Mouse (Mus musculus): ENCODE measurements around the gene Pvr. TPM values are rescaled to one million over a fixed set of nuclear protein-coding genes. Genes with fewer than 3 reads are reported as not detected.

Pvr gene
- polyA plus RNA-seq, 1 experiment from 2014 or later: 13.9 TPM

DNA sequence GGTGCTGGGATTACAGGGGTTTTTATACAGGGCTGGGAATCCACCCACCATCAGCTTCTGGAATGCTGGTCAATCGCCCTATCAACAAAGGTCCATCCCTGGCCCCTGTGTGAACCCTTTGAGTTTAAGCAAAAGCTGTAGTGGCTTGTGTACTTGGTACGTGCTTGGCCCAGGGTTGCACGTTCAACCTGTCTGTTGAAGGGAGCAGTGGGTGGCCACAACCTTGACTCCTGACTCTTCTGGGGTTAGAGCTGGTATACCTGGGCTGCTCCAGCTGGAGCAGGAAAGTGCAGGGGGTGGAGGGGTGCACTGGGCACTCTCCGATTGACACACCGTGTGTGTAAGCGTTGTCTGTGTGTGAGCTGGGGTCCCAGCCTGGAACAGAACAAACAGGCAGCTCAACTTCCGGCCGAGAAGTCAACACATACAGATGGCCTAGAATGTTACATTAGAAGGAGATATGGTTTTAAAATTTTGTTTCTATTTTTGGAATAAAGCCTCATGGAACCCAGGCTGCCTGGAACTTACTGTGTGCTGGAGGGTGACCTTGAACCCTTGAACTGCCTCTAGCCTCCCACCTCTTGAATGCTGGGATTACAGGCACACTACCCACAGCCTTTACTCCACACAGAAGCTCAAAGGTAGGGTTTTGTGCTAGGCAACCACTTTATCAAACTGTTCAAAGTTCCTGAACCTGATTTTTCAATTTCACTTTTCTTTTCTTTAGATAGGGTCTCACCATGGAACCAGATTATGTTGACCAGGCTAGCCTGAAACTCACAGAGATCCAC, 55.5 kb downstream of the Pvr start:
- Histone ChIP-seq H3K4me2 (no peak overlapping the region), H3K9ac (no peak overlapping the region), H3K27me3 (no peaks in the 10 kb centered on the region), H3K27ac (no peak overlapping the region), H3K9me3 (replicated peaks) (no peaks in the 10 kb centered on the region), H3K4me1 (no peaks in the 10 kb centered on the region), H3K36me3 (no peaks in the 10 kb centered on the region), H3K4me3 (replicated peaks) (no peak overlapping the region)
- ATAC-seq (replicated peaks; ENCODE audit: low FRiP score): no peak
- 80% methylated on average over 8 of the region's 8 CpGs for WGBS

GRCm38 (mm10) chr7:19864241-19864640, 56.7 kb downstream of the Pvr start:
- Histone ChIP-seq H3K4me2 (no peak overlapping the region), H3K4me3 (replicated peaks) (no peak overlapping the region), H3K27me3 (no peaks in the 10 kb centered on the region), H3K27ac (no peak overlapping the region), H3K36me3 (no peaks in the 10 kb centered on the region), H3K4me1 (no peaks in the 10 kb centered on the region), H3K9ac (no peak overlapping the region), H3K9me3 (replicated peaks) (no peaks in the 10 kb centered on the region)
- ATAC-seq (replicated peaks; ENCODE audit: low FRiP score): no peak
- WGBS: 56% methylated on average over 2 of the region's 2 CpGs

- Histone ChIP-seq H3K4me2 (no peak within 1 kb of the TSS), H3K9me3 (replicated peaks) (no peaks in the 10 kb centered on the region), H3K36me3 (no peaks in the 10 kb centered on the region), H3K9ac (no peak within 1 kb of the TSS), H3K27ac (no peak within 1 kb of the TSS), H3K27me3 (peaks cover 2% of the 10 kb centered on the region; the same call in 1 of the 2 replicates), H3K4me1 (no peaks in the 10 kb centered on the region), H3K4me3 (replicated peaks) (no peak within 1 kb of the TSS)
- no peak for ATAC-seq (replicated peaks; ENCODE audit: low FRiP score)
- 86% methylated on average over 9 of the region's 9 CpGs for WGBS
These were observed 59.8 kb downstream of the Pvr start, which contains the start of gene Ceacam16 for GRCm38 (mm10) chr7:19861199-19861598. Gene Ceacam16, minus strand, starts transcription at chr7:19861299.

GRCm38 (mm10) chr7:19859740-19860139, 61.2 kb downstream of the Pvr start:
- no peak for ATAC-seq (replicated peaks; ENCODE audit: low FRiP score)
- H3K4me2 ChIP-seq: no peak overlapping the region

DNA sequence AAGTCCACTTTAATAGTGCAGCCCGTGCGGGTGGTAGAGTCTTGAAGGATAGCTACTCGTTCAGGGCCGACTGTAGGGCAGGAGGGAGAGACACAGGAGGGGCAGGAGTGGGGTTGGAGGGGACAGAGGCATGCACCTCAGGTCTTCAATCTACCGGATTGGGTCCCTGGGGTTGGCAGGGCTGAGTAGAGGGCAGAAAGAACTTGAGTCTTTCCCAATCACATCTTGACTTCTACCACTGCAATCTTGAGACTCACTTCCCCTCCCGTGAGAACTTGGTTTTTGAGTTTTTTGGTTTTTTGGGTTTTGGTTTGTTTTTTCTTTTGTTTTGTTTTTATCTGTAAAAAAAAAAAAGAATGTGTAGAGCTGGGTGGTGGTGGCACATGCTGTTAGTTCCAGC, 64.7 kb downstream of the Pvr start:
- ATAC-seq (replicated peaks; ENCODE audit: low FRiP score): no peak
- Histone ChIP-seq H3K4me3 (replicated peaks) (no peak overlapping the region), H3K9me3 (replicated peaks) (no peaks in the 10 kb centered on the region), H3K4me1 (peaks cover 6% of the 10 kb centered on the region), H3K9ac (no peak overlapping the region), H3K36me3 (no peaks in the 10 kb centered on the region), H3K4me2 (no peak overlapping the region), H3K27ac (no peak overlapping the region), H3K27me3 (peaks cover 22% of the 10 kb centered on the region)
- WGBS: 83% methylated on average over 6 of the region's 6 CpGs

More at GRCm38 (mm10) chr7:19859740-19860139, 61.2 kb downstream of the Pvr start:
- Histone ChIP-seq H3K36me3 (no peaks in the 10 kb centered on the region), H3K9me3 (replicated peaks) (no peaks in the 10 kb centered on the region), H3K9ac (no peak overlapping the region), H3K27ac (no peak overlapping the region), H3K4me3 (replicated peaks) (no peak overlapping the region), H3K4me1 (no peaks in the 10 kb centered on the region), H3K27me3 (peaks cover 2% of the 10 kb centered on the region; the same call in 1 of the 2 replicates)
- 67% methylated on average over 10 of the region's 10 CpGs for WGBS

DNA sequence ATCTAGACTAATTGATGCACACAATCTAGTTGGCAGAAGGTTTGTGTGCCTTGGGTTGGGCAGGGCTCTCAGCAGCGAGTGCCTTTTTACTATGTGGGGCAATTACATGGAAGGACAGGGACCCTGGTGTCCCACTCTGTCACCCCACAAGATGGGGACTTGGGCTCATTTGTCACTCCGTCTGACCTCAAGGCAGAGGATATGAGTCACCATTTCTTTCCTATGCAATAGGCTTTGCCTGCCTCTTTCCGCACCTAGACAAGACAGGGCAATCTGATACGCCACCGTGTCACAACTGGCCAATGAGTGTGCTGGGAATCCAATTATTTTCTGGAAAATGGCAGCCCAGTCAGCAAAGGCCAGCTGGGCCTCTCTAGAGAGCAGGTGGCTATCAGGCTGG, 65.3 kb downstream of the Pvr start:
- WGBS: 80% methylated on average over 5 of the region's 5 CpGs
- Histone ChIP-seq H3K4me1 (peaks cover 6% of the 10 kb centered on the region), H3K27ac (no peak overlapping the region), H3K4me2 (no peak overlapping the region), H3K27me3 (peaks cover 29% of the 10 kb centered on the region), H3K4me3 (replicated peaks) (no peak overlapping the region), H3K9me3 (replicated peaks) (no peaks in the 10 kb centered on the region), H3K36me3 (no peaks in the 10 kb centered on the region), H3K9ac (no peak overlapping the region)
- no peak for ATAC-seq (replicated peaks; ENCODE audit: low FRiP score)

Other genes starting within 250 kb of the Pvr start
- 8.8 and 13.1 TPM in 2 replicates for gene Apoc2, start 243.2 kb downstream of the Pvr start, polyA plus RNA-seq (2015; fragmentation: Nextera tagmentation; extraction: Ambion mirVana)
- 2.5 TPM in 1 of 2 replicates, not detected in the other for gene Gm44805, start 239.7 kb downstream of the Pvr start, polyA plus RNA-seq (2015; fragmentation: Nextera tagmentation; extraction: Ambion mirVana)
- 2.3 and 6.6 TPM in 2 replicates for gene Apoc4, start 239.7 kb downstream of the Pvr start, polyA plus RNA-seq (2015; fragmentation: Nextera tagmentation; extraction: Ambion mirVana)
- gene Apoc1, start 228.5 kb downstream of the Pvr start, polyA plus RNA-seq (2015; fragmentation: Nextera tagmentation; extraction: Ambion mirVana): 15.7 and 20.7 TPM in 2 replicates
- gene Apoe, start 222.0 kb downstream of the Pvr start, polyA plus RNA-seq (2015; fragmentation: Nextera tagmentation; extraction: Ambion mirVana): 259 and 340 TPM in 2 replicates
- 168 and 177 TPM in 2 replicates for gene Tomm40, start 205.7 kb downstream of the Pvr start, polyA plus RNA-seq (2015; fragmentation: Nextera tagmentation; extraction: Ambion mirVana)
- gene Nectin2, start 170.7 kb downstream of the Pvr start, polyA plus RNA-seq (2015; fragmentation: Nextera tagmentation; extraction: Ambion mirVana): 130 and 138 TPM in 2 replicates
- 244 and 257 TPM in 2 replicates for gene Bcam, start 150.1 kb downstream of the Pvr start, polyA plus RNA-seq (2015; fragmentation: Nextera tagmentation; extraction: Ambion mirVana)
- gene Cblc, start 124.4 kb downstream of the Pvr start, polyA plus RNA-seq (2015; fragmentation: Nextera tagmentation; extraction: Ambion mirVana): 8.3 and 9.1 TPM in 2 replicates
- 3.9 and 4.9 TPM in 2 replicates for gene Bcl3, start 98.4 kb downstream of the Pvr start, polyA plus RNA-seq (2015; fragmentation: Nextera tagmentation; extraction: Ambion mirVana)
- gene Gm19345, start 69.2 kb downstream of the Pvr start, polyA plus RNA-seq (2015; fragmentation: Nextera tagmentation; extraction: Ambion mirVana): 0.16 TPM in 1 of 2 replicates, not detected in the other
- gene Ceacam16, start 59.9 kb downstream of the Pvr start, polyA plus RNA-seq (2015; fragmentation: Nextera tagmentation; extraction: Ambion mirVana): not detected in 2 replicates
- gene Ceacam19, start 33.2 kb downstream of the Pvr start, polyA plus RNA-seq (2015; fragmentation: Nextera tagmentation; extraction: Ambion mirVana): 0.09 TPM in 1 of 2 replicates, not detected in the other
- 0.18 and 0.45 TPM in 2 replicates for gene Igsf23, start 29.6 kb upstream of the Pvr start, polyA plus RNA-seq (2015; fragmentation: Nextera tagmentation; extraction: Ambion mirVana)
- gene Ceacam20, start 44.3 kb upstream of the Pvr start, polyA plus RNA-seq (2015; fragmentation: Nextera tagmentation; extraction: Ambion mirVana): not detected in 2 replicates
- not detected in 2 replicates for gene Nlrp9b, start 70.3 kb upstream of the Pvr start, polyA plus RNA-seq (2015; fragmentation: Nextera tagmentation; extraction: Ambion mirVana)
- gene Vmn1r91, start 178.5 kb upstream of the Pvr start, polyA plus RNA-seq (2015; fragmentation: Nextera tagmentation; extraction: Ambion mirVana): not detected in 2 replicates
- gene Gm16442, start 201.4 kb upstream of the Pvr start, polyA plus RNA-seq (2015; fragmentation: Nextera tagmentation; extraction: Ambion mirVana): not detected in 2 replicates
- not detected in 2 replicates for gene Vmn1r93, start 217.9 kb upstream of the Pvr start, polyA plus RNA-seq (2015; fragmentation: Nextera tagmentation; extraction: Ambion mirVana)
- gene Vmn1r94, start 247.2 kb upstream of the Pvr start, polyA plus RNA-seq (2015; fragmentation: Nextera tagmentation; extraction: Ambion mirVana): not detected in 2 replicates